In genomic region chr4:62723795-62724194, GRCm38 (mm10) we compare ENCODE assay signal across 16 mouse cellular contexts.
"Had no signal": no experiment of that assay in that cellular context is flagged by ENCODE, and none has a peak within 500 bp of the region (broad histone marks: within the 10 kb centered on the region; RNA-seq: fewer than 3 reads in every experiment).

No protein-coding gene starts in this region.

- H3K4me2 ChIP-seq: lung, embryonic 15.5 days; midbrain, embryonic 11.5 days; midbrain, embryonic 13.5 days; midbrain, embryonic 15.5 days; neural tube, embryonic 12.5 days; stomach, embryonic 15.5 days had no signal

- H3K9ac ChIP-seq: lung, embryonic 15.5 days; midbrain, embryonic 13.5 days; midbrain, embryonic 15.5 days; neural tube, embryonic 12.5 days; stomach, embryonic 15.5 days had no signal

- H3K4me1 ChIP-seq: megakaryocyte, embryonic 14.5 days; midbrain, embryonic 15.5 days had no signal

- H3K27ac ChIP-seq: lung, embryonic 15.5 days; macrophage; midbrain, embryonic 13.5 days; midbrain, embryonic 15.5 days; neural tube, embryonic 12.5 days; stomach, embryonic 15.5 days; stomach, postnatal 0 days had no signal

- DNase-seq: lung, adult 2 months; lung, postnatal 14 days; lung, postnatal 36 days; right cerebral cortex, postnatal 14 days; thymus, adult 2 months; thymus, postnatal 25 days had no signal

- H3K9me3 ChIP-seq: lung, embryonic 15.5 days; midbrain, embryonic 13.5 days; midbrain, embryonic 15.5 days; stomach, embryonic 15.5 days had no signal

- H3K36me3 ChIP-seq: lung, embryonic 15.5 days; midbrain, embryonic 13.5 days; midbrain, embryonic 15.5 days; neural tube, embryonic 12.5 days; stomach, embryonic 15.5 days had no signal

- ATAC-seq: lung, postnatal 0 days; midbrain, embryonic 13.5 days; midbrain, embryonic 15.5 days had no signal

- H3K27me3 ChIP-seq: lung, embryonic 15.5 days; midbrain, embryonic 13.5 days; midbrain, embryonic 15.5 days; neural tube, embryonic 12.5 days; stomach, embryonic 15.5 days had no signal

- H3K4me3 ChIP-seq: lung, embryonic 15.5 days; megakaryocyte, embryonic 14.5 days; midbrain, embryonic 13.5 days; midbrain, embryonic 15.5 days; neural tube, embryonic 12.5 days; stomach, embryonic 15.5 days had no signal
